Mouse (Mus musculus) heart, adult 2 months (tissue): ENCODE measurements around the gene Coq7.

Experiments
- CTCF ChIP-seq: fragments of 200-600 bp; IDR thresholded peaks from 2 replicates; pipeline ENCODE4 v1.8.1; 2022; ENCODE audit warnings: antibody characterized with exemption, mild to moderate bottlenecking, moderate library complexity
- EP300 ChIP-seq: fragments of 200-500 bp; IDR thresholded peaks from 2 replicates; pipeline ENCODE4 v1.6.1; 2011; ENCODE audit warnings: low read depth, low read length, control low read depth; ENCODE audit not compliant: insufficient read depth
- POLR2A ChIP-seq: fragments of 200-500 bp; IDR thresholded peaks from 2 replicates; pipeline ENCODE4 v1.6.1; 2011; ENCODE audit warnings: mild to moderate bottlenecking, low read depth, low read length, control low read depth; ENCODE audit not compliant: insufficient read depth

GRCm38 (mm10) chr7:118569121-118569543 lies 36.0 kb upstream of the Coq7 start:
- TF ChIP-seq CTCF (no peak), POLR2A (no peak), EP300 (no peak)
